Mouse (Mus musculus): Measurements from ENCODE around the gene Etnk1. TPM values are rescaled to one million over a fixed set of nuclear protein-coding genes. Genes with fewer than 3 reads are reported as not detected.

The Etnk1 gene
- total RNA-seq, 2 experiments from 2014 or later: 161 to 170 TPM

- intact Hi-C loops (cut with DNase I): no loop called here
- DNase-seq (ENCODE audit: low spot score in 2 of 2): no peak
Observed at GRCm38 (mm10) chr6:143243191-143243590, 76.2 kb downstream of the Etnk1 start.

DNA sequence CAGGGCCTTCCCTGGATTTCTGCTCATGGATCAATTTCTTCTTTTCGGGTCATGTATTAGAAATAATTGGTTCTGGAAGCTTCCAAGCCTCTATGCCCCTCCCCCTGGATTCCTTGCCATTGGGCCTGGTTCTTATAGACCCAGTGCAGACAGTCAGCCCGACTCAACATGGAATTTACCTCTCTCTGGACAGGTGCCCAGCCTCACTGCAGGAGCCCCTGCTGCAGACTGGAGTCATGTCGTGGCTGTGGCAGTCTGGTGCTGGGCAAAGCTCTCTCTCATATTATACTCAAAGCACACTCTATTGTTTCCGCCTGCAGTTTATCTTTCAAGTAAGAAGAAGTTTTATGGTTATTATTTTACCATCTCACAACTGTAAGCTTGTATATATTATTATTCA lies 90.9 kb downstream of the Etnk1 start:
- intact Hi-C loops (cut with DNase I): no loop called here
- no peak for DNase-seq (ENCODE audit: low spot score in 2 of 2)

- intact Hi-C loops (cut with DNase I): no loop called here
- DNase-seq (ENCODE audit: low spot score in 2 of 2): peak in 1 of 2 experiments; percentile 49
Observed at GRCm38 (mm10) chr6:143259169-143259629, 92.2 kb downstream of the Etnk1 start.

DNA sequence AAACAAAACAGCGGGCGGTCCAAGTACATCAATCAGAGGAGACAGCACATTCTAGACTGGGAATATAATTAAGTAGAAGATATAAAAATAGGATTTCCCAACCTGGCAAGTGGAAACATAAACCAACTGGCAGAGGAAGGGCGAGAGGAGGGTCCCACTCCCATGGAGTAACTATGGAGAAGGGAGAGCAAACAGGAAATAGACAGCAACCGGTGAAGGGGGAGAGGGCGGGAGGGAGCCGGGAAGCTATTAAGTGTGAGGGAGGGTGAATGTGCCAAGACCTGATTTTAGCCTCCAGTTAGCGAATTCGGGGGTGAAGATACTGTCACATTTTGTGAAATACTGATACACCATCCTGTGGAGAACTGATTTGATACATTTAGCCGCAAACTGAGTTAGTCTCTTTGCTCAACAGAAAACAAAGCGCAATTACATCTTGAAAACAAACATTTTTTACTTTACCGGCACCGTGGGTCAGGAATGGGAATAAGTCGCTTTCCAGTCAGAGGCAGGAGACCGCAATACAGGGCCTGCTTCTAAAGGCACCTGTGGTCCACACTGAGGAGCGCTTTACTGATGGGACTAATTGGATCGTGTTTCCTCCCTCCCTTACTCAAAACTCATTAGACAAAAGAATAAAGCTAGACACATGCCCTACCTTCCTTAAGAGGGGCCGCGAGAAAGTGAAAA lies 93.0 kb downstream of the Etnk1 start:
- intact Hi-C loops (cut with DNase I): no loop called here
- DNase-seq (ENCODE audit: low spot score in 2 of 2): no peak

- DNase-seq (ENCODE audit: low spot score in 2 of 2): no peak
Observed at GRCm38 (mm10) chr6:143260560-143261288, 93.7 kb downstream of the Etnk1 start.

DNA sequence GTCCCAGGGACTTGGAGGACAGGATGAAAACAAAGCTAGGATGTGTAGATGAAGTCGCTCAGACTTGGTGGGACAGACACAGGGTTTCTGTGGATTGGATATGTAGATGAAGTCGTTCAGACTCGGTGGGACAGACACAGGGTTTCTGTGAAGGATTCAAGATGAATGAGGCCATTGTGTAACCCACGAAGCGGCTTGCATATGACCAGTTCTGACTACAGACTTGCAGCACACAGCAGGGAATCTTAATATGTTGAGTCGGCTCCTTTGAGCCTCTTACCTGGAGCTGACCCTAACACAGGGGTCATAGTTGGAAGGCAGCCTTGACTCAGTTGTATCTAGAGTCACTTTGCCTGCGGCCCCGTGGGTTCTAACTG lies 94.3 kb downstream of the Etnk1 start:
- intact Hi-C loops (cut with DNase I): no loop called here

More at GRCm38 (mm10) chr6:143260560-143261288, 93.7 kb downstream of the Etnk1 start:
- intact Hi-C loops (cut with DNase I): no loop called here

GRCm38 (mm10) chr6:143265482-143265881 lies 98.5 kb downstream of the Etnk1 start:
- DNase-seq (ENCODE audit: low spot score in 2 of 2): peak; percentile 24 to 64
- intact Hi-C loops (cut with DNase I): no loop called here

More for the DNA sequence above, 94.3 kb downstream of the Etnk1 start:
- peak in 1 of 2 experiments; percentile 26 for DNase-seq (ENCODE audit: low spot score in 2 of 2)

GRCm38 (mm10) chr6:143279222-143279621 lies 112.2 kb downstream of the Etnk1 start:
- no peak for DNase-seq (ENCODE audit: low spot score in 2 of 2)
- intact Hi-C loops (cut with DNase I): no loop called here

Other genes starting within 250 kb of the Etnk1 start
- 10 to 100 TPM; 22.1 to 24.0 TPM for gene St8sia1, start 202.8 kb upstream of the Etnk1 start, total RNA-seq (2021)
- gene C2cd5, start 67.1 kb upstream of the Etnk1 start, total RNA-seq (2021): 10 to 100 TPM; 69.6 to 73.5 TPM